Mouse (Mus musculus) liver, embryonic 15.5 days (tissue): Measurements from ENCODE around the gene Snx30. TPM values are rescaled to one million over a fixed set of nuclear protein-coding genes. Genes with fewer than 3 reads are reported as not detected.

Experiments
- ATAC-seq: fragments of 200-750 bp; cut with Nextera tagmentation; 2 replicates; pipeline ENCODE4 v1.8.0; 2017; ENCODE audit warnings: moderate number of reproducible peaks, mild to moderate bottlenecking, moderate library complexity; ENCODE audit not compliant: insufficient read depth
- H3K27ac ChIP-seq: fragments of 300-500 bp; sonication (generic); replicated peaks from 2 replicates; pipeline ENCODE4 v1.5.1; 2015; ENCODE audit warnings: mild to moderate bottlenecking, inconsistent platforms
- H3K27me3 ChIP-seq: fragments of 300-500 bp; sonication (generic); 2 replicates; pipeline ENCODE4 v1.6.1; 2015; ENCODE audit warnings: mild to moderate bottlenecking, inconsistent platforms
- H3K36me3 ChIP-seq: fragments of 300-500 bp; sonication (generic); replicated peaks from 2 replicates; pipeline ENCODE4 v1.6.1; 2015; ENCODE audit warnings: moderate library complexity, mild to moderate bottlenecking, inconsistent platforms
- H3K4me1 ChIP-seq: fragments of 300-500 bp; sonication (generic); replicated peaks from 2 replicates; pipeline ENCODE4 v1.6.1; 2015; ENCODE audit warnings: inconsistent platforms
- H3K4me2 ChIP-seq: fragments of 300-500 bp; sonication (generic); 2 replicates; pipeline ENCODE4 v1.6.1; 2015; ENCODE audit warnings: moderate library complexity, mild to moderate bottlenecking, inconsistent platforms
- H3K4me3 ChIP-seq: fragments of 300-500 bp; sonication (generic); replicated peaks from 2 replicates; pipeline ENCODE4 v1.5.1; 2015; ENCODE audit warnings: mild to moderate bottlenecking, inconsistent platforms
- H3K9ac ChIP-seq: fragments of 300-500 bp; sonication (generic); 2 replicates; pipeline ENCODE4 v1.6.1; 2015; ENCODE audit warnings: moderate library complexity, mild to moderate bottlenecking, inconsistent platforms
- H3K9me3 ChIP-seq: fragments of 300-500 bp; sonication (generic); replicated peaks from 2 replicates; pipeline ENCODE4 v1.6.1; 2016; ENCODE audit warnings: inconsistent platforms
- WGBS: fragments of 180-500 bp; shearing (Covaris S2); methylation state at CpG from one replicate; pipeline ENCODE4 v1.1.7; 2015; ENCODE audit warnings: mixed read lengths; ENCODE audit not compliant: insufficient replicate concordance; 5-methylcytosine and 5-hydroxymethylcytosine counted together
- polyA plus RNA-seq: library from polyadenylated mRNA; unstranded; fragments of >200 nt; fragmentation: Nextera tagmentation; extraction: Ambion mirVana; gene quantifications from 2 replicates; pipeline ENCODE4 v1.2.1, GENCODE M21; 2015

The Snx30 gene
- polyA plus RNA-seq, 1 experiment from 2014 or later = 4.3 TPM

DNA sequence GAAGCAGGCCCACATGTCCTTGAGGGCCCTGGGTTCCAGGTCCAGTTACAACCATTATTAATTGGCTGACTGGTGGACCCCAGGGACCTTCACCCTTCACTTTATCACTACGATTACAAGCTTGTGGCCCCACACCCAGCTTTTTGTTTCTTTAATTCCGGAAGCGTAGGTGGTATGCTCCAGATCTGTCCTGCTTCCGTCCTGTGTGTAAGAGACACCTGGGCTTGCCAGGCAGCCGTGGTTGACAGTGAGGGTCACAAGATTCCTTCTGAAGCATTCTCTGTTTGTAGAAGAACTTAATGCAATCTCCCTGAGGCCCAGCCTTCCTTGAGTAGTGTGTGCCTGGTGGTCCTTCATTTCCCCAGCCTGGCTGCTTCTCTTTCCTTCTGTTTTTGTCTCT lies 19.2 kb downstream of the Snx30 start:
- no peaks in the 10 kb centered on the region for H3K27me3 ChIP-seq
- ATAC-seq = no peak
- no peak overlapping the region for H3K4me3 ChIP-seq
- 68% methylated on average over 5 of the region's 5 CpGs for whole genome bisulfite sequencing
- H3K27ac ChIP-seq = no peak overlapping the region
- H3K9me3 ChIP-seq = no peaks in the 10 kb centered on the region
- H3K36me3 ChIP-seq = 0 out of 2 replicates have a peak, but pooled peaks cover 8% of the 10 kb centered on the region
- H3K4me1 ChIP-seq = peaks cover 18% of the 10 kb centered on the region
- no peak overlapping the region for H3K4me2 ChIP-seq
- H3K9ac ChIP-seq = no peak overlapping the region

DNA sequence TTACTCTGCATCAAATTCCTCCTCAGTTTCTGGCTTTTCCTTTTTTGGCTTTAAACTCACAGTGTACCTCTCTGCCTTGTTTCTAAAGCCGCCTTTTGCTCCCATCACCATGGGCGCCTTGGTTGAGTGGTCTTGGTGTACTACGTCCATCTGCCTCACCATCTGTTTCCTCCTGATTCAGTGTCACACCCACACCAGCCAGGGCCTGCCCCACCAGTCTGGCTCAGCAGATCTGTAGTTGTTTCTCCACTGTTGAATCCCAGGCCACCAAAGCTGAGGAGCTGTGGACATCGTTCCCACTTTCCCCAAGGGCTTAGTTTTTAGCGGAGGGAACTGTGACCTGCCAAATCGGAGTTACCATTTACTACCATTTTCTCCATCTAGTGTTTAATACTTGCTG lies 20.0 kb downstream of the Snx30 start:
- H3K27ac ChIP-seq = no peak overlapping the region
- H3K4me3 ChIP-seq = no peak overlapping the region
- no peaks in the 10 kb centered on the region for H3K27me3 ChIP-seq
- H3K4me2 ChIP-seq = no peak overlapping the region
- peaks cover 18% of the 10 kb centered on the region for H3K4me1 ChIP-seq
- H3K9me3 ChIP-seq = no peaks in the 10 kb centered on the region
- WGBS = 38% methylated on average over 6 of the region's 6 CpGs
- H3K36me3 ChIP-seq = 0 out of 2 replicates have a peak, but pooled peaks cover 8% of the 10 kb centered on the region
- no peak overlapping the region for H3K9ac ChIP-seq
- no peak for ATAC-seq

DNA sequence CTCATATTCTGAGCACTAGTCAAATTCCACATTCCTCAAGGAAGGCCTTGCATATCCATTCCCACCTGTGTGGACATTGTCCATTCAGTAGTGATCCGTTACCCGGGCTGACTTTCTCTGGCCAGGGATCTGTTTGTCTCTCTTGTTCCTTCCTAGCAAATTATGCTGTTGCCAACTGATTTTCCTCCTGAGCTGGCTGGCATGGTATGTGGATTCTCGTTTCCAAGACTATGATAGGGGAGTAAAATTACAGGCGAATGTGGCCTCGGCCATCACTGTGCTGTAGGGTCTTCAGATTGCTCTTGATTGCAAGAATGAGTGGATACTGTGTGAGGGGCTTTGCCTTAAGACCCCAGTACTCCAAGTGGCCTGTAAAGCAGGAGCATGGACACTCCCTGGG lies 20.7 kb downstream of the Snx30 start:
- Histone ChIP-seq H3K27ac (no peak overlapping the region), H3K4me3 (no peak overlapping the region), H3K27me3 (no peaks in the 10 kb centered on the region), H3K36me3 (0 out of 2 replicates have a peak, but pooled peaks cover 8% of the 10 kb centered on the region), H3K4me2 (no peak overlapping the region), H3K9ac (no peak overlapping the region), H3K9me3 (no peaks in the 10 kb centered on the region), H3K4me1 (peaks cover 18% of the 10 kb centered on the region)
- no peak for ATAC-seq
- 77% methylated on average over 5 of the region's 5 CpGs for WGBS

DNA sequence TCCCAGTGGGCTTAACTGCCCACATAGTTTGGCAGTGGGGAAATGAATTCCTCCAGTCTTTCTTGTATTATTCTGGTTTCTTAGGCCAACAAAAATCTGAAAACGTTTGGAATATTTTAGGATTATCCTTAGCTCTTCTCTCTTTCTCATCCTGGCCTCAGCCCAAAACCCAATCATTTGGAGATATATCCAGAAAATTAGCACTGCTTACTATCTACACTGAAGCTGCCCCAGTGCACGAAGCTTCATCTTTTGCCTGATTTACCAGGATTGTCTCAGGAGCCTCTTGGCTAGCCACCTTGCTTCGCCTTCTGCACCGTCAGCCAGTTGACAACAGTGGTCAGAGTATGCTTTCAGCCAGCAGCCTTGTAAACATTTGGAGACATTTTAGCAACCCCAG lies 23.4 kb downstream of the Snx30 start:
- Histone ChIP-seq H3K9me3 (no peaks in the 10 kb centered on the region), H3K36me3 (0 out of 2 replicates have a peak, but pooled peaks cover 8% of the 10 kb centered on the region), H3K27ac (no peak overlapping the region), H3K27me3 (no peaks in the 10 kb centered on the region), H3K4me3 (no peak overlapping the region), H3K4me1 (peaks cover 13% of the 10 kb centered on the region), H3K4me2 (no peak overlapping the region), H3K9ac (no peak overlapping the region)
- no peak for ATAC-seq
- WGBS = 66% methylated on average over 4 of the region's 4 CpGs

DNA sequence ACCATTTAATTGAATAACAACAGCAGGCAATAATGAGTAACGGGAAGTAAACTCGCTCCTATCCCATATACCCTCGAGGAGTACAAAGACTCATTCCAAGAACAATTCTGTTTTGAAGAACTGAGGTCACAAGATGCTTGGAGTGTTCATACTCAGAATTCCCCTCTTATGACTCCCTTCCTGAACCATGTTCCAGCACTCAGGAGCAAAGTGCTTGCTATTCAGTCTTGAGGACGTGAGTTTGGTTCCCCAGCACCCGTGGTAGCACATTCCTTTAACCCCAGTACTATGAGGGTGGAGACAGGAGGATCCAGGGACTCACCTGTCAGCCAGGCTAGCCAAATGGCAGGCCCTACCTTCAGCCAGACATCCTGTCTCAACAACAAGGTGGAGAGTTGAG lies 25.4 kb downstream of the Snx30 start:
- Histone ChIP-seq H3K4me1 (peaks cover under 1% of the 10 kb centered on the region; the same call in 1 of the 2 replicates), H3K9ac (no peak overlapping the region), H3K9me3 (no peaks in the 10 kb centered on the region), H3K27ac (no peak overlapping the region), H3K4me3 (no peak overlapping the region), H3K27me3 (no peaks in the 10 kb centered on the region), H3K36me3 (0 out of 2 replicates have a peak, but pooled peaks cover 13% of the 10 kb centered on the region), H3K4me2 (no peak overlapping the region)
- WGBS = 69% methylated on average over 5 of the region's 5 CpGs
- ATAC-seq = no peak

DNA sequence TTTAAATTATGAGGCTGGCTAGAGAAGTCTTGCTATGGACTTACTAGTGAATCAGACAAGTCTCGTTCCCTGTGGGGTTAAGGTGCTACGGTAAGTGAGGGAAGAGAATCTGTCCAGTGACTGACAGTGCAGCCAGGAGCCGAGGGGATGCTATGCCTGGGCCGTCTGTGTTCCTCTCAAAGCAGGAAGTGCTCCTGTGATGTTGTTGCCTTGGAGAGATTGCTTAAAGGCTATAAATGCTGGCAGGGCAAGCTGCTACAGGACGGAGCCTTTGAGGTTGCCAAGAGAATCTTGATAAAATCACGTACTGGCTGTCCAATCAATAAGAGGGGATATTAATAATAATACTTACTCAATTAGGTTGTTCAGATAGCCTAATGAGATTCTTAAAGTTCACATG lies 27.2 kb downstream of the Snx30 start:
- Histone ChIP-seq H3K27ac (no peak overlapping the region), H3K36me3 (0 out of 2 replicates have a peak, but pooled peaks cover 7% of the 10 kb centered on the region), H3K9me3 (no peaks in the 10 kb centered on the region), H3K4me3 (no peak overlapping the region), H3K27me3 (no peaks in the 10 kb centered on the region), H3K4me1 (peaks cover under 1% of the 10 kb centered on the region), H3K9ac (no peak overlapping the region), H3K4me2 (no peak overlapping the region)
- no peak for ATAC-seq
- WGBS = 53% methylated on average over 6 of the region's 6 CpGs

DNA sequence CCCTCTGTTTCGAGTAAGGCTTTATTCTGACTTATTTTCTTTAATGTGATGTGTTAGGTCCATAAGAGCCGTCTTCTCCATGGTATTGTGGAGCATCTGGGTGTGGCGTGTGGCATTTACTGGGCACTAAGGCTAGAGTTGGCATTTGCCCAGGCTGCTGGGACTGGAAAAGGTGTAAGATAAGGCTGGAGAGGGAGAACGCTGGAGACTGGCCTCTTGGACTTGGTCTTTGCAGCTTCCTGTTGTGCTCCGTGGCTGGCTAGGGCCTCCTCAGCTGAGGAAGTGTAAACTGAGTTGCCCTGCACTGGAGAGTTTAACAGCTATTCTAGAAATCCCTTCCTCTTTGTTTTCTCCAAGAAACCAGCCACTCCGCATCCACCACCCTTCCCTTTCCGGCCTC lies 32.0 kb downstream of the Snx30 start:
- no peaks in the 10 kb centered on the region for H3K27me3 ChIP-seq
- H3K4me3 ChIP-seq = no peak overlapping the region
- 40% methylated on average over 7 of the region's 7 CpGs for WGBS
- ATAC-seq = no peak
- H3K9ac ChIP-seq = no peak overlapping the region
- 0 out of 2 replicates have a peak, but pooled peaks cover 7% of the 10 kb centered on the region for H3K36me3 ChIP-seq
- H3K4me1 ChIP-seq = peaks cover 4% of the 10 kb centered on the region
- peak overlapping the region; percentile 61; the same call in 1 of the 2 replicates for H3K27ac ChIP-seq
- no peaks in the 10 kb centered on the region for H3K9me3 ChIP-seq
- no peak overlapping the region for H3K4me2 ChIP-seq

DNA sequence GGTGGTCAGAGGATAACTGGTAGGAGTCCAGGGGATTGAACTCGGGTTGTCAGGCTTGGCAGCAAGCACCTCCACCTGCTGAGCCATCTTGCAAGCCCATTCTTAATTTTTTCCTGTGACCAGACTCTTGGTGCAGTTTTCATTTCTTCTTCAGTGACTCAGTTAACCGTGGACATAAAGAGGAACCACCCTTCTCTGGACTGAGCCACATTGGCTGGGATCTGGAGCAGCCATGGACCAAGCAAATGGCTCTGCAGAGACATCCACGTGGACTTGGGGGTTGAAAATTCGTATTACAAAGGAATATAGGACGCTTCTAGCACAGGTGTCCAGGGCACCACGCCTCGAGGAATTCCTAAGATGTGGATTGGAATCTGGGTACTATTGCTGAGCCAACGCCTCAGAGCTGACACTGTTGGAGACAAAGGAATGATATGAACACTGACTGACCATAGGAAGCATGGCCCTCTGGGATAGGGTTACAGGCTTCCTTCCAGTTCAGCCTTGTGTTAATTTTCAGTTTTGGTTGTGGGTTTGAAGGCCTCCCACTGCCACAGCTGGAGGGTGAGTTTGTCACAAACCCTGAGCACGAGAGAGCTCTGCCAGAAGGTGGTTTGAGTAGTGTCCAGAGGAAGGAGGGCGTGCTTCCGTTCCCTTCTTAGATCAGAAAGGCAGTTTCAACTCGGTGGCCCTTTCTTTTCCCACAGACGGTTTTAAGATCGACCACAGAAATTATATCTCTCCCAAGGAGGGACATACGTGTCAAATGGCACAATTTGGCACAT lies 39.0 kb downstream of the Snx30 start:
- H3K27me3 ChIP-seq = no peaks in the 10 kb centered on the region
- no peak overlapping the region for H3K4me3 ChIP-seq
- ATAC-seq = peak; percentile 37; the same call in 1 of the 2 replicates
- 33% methylated on average over 15 of the region's 15 CpGs for whole genome bisulfite sequencing
- H3K27ac ChIP-seq = no peak overlapping the region; the same call in 1 of the 2 replicates
- 0 out of 2 replicates have a peak, but pooled peaks cover 7% of the 10 kb centered on the region for H3K36me3 ChIP-seq
- no peak overlapping the region for H3K9ac ChIP-seq
- no peak overlapping the region for H3K4me2 ChIP-seq
- H3K9me3 ChIP-seq = no peaks in the 10 kb centered on the region
- H3K4me1 ChIP-seq = peaks cover 11% of the 10 kb centered on the region

DNA sequence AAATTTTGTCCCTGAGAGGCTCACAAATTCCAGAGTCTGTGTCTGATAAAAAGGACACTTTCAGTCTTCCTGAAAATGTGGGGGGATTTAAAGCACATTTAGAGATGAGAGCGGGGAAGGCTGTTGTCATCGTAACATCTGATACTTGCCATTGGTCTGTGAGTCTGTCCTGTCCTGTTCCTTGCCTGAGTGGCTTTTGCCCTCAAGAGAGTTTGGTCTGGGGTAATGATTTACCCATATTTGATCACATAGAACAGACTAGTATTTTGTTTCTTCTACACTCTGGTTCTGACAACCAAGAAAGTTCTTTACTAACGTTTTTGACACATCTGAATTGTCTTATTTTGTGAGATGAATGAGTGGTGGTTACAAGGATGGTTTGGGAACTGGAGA lies 39.6 kb downstream of the Snx30 start:
- Histone ChIP-seq H3K4me2 (no peak overlapping the region), H3K36me3 (0 out of 2 replicates have a peak, but pooled peaks cover 7% of the 10 kb centered on the region), H3K4me3 (no peak overlapping the region), H3K27me3 (no peaks in the 10 kb centered on the region), H3K9me3 (no peaks in the 10 kb centered on the region), H3K4me1 (peaks cover 14% of the 10 kb centered on the region), H3K9ac (no peak overlapping the region), H3K27ac (no peak overlapping the region; the same call in 1 of the 2 replicates)
- 39% methylated on average over 3 of the region's 3 CpGs for WGBS
- ATAC-seq = peak; percentile 49; the same call in 1 of the 2 replicates

DNA sequence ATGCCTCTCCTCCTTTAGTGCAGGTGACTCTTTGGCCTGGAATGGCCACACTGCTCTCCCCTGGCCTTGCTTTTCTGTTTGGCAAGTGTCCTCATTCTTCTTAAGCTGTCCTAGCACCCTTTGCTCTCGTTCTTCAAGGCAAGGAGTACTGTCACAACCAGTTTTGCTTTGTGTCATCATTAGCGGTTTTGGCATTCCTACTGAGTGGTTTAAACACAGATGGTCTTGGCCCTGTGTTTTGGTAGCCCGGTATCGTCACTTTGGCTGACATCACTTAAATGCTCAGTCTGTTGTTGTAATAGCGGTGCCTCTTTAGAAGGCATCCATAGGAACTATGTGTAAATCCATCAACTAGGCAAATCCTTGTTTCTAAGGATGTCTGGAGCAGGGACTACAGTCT lies 41.8 kb downstream of the Snx30 start:
- 66% methylated on average over 5 of the region's 5 CpGs for WGBS
- no peaks in the 10 kb centered on the region for H3K9me3 ChIP-seq
- peaks cover 14% of the 10 kb centered on the region for H3K4me1 ChIP-seq
- no peak overlapping the region for H3K4me2 ChIP-seq
- 0 out of 2 replicates have a peak, but pooled peaks cover 7% of the 10 kb centered on the region for H3K36me3 ChIP-seq
- no peak overlapping the region for H3K4me3 ChIP-seq
- no peaks in the 10 kb centered on the region for H3K27me3 ChIP-seq
- no peak overlapping the region for H3K27ac ChIP-seq
- no peak for ATAC-seq
- no peak overlapping the region for H3K9ac ChIP-seq

DNA sequence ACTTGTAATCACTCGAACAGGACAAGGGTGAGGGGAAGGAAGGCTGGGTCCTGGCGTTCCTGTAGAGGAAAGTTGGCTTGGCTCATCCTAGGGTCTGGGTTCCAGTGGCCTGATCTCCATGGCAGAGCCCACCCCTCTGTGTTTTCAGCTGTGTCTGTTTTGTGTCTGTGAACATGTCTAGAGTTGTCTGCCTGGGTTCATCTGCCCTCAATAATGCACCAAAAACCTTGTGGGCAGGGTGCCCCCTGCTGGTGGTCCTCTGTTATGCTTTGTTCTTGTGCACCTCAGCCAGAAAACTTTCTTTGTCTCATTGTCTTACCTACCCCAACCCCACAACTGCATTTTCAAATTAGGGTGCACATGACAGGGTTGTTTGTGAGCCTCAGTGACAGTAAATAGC lies 44.5 kb downstream of the Snx30 start:
- 70% methylated on average over 2 of the region's 2 CpGs for WGBS
- Histone ChIP-seq H3K4me3 (no peak overlapping the region), H3K36me3 (0 out of 2 replicates have a peak, but pooled peaks cover 7% of the 10 kb centered on the region), H3K9me3 (no peaks in the 10 kb centered on the region), H3K4me2 (no peak overlapping the region), H3K9ac (no peak overlapping the region), H3K27ac (no peak overlapping the region), H3K27me3 (no peaks in the 10 kb centered on the region), H3K4me1 (peaks cover 7% of the 10 kb centered on the region; the same call in 1 of the 2 replicates)
- ATAC-seq = no peak
